Mouse (Mus musculus) 3134 (cell line): ENCODE data around the gene Top3a.
A peak's percentile ranks its signal among the peaks of the same experiment; 100 is the strongest.

ENCODE experiments used
- DNase-seq: peaks from one replicate; pipeline ENCODE4 v3.0.0-alpha.2; 2011; ENCODE audit warnings: low spot score; ENCODE audit not compliant: insufficient read length; ENCODE audit errors: extremely low read depth

Top3a gene

DNA sequence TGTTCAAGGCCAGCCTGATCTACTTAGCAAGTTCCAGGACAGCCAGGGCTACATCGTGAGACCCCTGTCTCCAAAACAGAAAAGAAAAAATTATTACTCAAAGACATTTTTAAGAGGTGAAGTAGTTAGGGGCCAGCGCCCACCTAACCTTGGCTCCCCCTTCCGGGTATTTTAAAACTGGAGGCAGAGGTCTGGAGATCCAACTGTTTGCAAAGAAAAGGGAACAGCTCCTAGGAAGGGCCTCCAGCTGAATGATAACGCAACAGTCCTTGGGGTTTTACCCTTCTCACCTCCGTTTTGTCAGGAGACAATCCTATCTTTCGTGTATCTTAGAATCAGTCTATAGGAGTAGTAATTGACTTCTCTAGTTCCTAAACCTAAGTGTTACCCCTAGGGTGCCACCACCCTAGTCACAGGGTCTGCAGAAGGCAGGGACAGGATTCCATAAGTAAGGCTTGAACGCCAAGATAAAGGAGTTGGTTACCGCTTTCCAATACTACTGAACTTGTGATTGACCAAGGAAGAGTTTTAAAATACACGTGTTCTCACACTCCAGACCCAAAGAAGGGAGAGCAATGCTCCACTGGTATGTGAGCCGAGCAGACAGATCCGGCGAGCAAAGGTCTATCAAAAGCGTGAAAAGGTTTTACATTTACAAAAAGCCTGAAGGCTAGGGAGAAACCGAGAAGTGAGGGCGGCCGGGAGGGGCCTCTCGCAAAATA lies 897 bp downstream of the Top3a start:
- DNase-seq: no peak

DNA sequence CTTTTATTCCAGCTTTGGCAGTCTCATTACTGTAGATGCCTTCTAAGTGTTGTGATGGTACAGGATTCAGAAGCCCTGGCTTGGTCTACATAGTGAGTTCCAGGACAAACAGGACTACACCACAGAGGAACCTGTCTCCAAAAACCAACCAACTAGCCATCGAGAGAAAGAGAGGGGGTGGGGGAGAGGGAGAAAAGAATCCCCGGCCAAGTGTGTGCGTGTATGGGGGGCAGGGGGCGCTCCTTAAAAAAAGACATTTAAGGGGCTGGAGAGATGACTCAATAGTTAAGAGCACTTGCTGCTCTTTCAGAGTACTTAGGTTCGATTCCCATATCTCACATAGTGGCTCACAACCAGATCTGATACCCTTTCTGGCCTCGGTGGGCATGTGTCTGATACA lies 1.6 kb downstream of the Top3a start:
- no peak for DNase-seq

DNA sequence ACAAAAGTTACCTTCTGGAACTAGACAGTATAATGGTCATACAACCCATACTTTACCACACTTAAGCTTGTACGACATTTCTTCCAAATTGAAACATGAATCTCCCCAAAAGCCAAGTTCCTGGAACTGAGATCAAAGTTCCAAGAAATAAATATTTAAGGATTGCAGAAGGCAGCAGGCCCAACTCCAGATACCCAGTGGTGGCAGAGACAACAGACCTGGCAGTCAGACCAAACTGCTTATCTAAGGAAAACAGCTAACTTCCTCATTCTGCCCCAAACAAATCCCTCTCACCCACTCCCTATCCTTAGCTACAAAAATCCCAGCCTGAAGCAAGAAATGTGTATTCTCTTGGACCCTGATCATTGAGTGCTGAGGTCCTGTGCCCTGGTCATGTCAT lies 2.3 kb downstream of the Top3a start:
- no peak for DNase-seq

DNA sequence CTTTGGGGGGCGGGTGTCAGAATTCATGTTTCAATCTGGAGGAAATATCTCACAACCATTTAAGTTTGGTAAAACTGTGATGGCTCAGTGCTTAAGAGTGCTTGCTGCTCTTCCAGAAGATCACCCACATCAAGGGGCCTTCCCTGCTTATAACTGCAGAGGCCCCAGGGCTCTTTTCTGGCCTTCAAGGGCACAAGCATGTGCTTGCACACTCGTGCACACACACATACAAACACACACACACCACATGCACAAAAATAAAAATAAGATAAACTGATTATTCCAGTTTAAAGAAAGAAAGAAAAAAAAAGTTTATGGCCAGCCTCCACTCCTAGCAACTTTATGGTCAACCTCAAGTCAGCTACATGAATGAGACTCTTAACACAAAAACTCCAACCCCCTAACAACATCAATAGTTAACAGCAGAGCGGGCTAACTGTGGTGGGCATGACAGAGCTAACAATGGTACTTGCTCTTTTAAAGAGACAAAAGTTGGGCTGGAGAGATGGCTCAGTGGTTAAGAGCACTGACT lies 2.9 kb downstream of the Top3a start:
- DNase-seq: no peak

DNA sequence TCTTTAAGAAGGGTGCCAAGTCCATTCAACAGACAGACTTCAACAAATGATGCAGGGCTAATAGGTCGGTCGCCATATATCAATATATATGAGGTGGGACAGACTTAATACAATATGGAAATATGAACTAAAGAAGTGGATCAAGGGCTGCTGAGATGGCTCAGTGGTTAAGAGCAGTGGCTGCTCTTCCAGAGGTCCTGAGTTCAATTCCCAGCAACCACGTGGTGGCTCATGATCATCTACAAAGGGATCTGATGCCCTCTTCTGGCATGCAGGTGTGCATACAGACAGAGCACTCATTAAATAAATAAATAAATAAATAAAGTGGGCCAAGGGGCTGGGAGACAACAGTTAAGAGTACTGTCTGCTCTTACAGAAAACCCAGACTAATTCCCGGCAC lies 5.0 kb downstream of the Top3a start:
- DNase-seq: no peak

DNA sequence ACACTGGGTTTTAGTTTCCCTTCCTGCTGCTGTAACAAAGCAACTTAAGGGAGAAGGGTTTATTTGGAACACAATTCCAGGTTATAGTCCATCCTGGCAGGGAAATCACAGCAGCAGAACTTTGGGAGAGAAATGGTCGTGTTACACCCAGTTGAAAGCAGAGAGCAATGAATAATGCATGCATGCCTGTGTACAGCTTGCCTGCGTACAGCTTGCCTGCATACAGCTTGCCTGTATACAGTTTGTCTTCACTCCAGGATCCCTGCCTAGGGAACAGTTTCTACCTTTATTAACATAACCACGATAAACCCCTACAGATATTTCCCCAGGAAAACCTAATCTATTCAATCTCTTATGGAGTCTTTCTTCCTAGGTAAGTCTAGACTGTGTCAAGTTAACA lies 6.4 kb downstream of the Top3a start:
- no peak for DNase-seq

DNA sequence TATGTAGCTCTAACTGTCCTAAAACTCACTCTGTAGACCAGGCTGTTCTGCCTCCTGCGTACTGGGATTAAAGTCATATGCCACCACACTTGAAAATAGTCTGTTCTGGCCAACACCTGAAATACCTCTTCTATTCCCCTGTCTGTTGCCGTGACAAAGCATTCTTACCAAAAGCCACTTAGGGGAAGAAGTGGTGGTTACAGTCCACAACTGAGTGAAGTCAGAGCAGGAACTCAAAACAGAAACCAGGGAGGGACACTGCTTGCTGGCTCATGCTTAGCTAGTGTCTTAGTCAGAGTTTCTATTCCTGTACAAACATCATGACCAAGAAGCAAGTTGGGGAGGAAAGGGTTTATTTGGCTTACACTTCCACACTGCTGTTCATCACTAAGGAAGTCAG lies 7.8 kb downstream of the Top3a start:
- no peak for DNase-seq

DNA sequence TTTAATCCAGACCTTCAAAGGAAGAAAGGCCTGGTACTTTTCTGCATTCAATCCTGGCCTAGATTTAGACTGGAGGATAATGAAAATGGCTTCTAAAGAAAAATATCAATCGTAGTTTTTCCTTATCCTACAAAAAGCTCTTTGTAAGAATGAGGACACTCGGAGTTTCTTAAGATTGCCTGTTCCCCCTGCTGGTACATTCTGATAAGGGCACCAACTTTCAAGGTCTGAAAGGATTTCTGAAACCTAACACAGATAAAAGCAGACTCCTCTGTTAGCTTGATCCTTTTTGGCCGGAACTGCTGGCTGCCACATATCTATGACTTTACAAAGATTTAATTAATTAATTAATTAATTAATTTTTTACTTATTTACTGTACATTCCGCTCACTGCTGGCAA lies 10.2 kb downstream of the Top3a start:
- no peak for DNase-seq

DNA sequence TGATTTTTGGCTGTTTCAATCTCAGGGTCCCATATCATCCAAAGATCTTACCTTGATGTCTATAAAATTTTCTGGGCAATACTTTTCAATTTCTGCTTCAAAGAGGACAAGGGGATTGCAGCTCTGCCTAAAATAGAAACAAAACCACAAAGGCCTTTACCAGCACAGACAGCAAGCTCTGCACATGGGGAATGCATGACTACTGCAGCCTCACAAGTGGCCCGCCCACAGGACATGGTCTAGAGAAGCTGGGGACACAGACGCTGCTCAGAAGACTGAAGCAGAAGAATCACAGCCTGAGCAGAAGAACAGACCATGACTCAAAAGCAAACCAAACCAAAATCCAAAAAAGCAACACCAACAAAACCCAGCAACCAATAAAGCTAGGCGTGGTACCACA lies 15.5 kb downstream of the Top3a start:
- DNase-seq: no peak

DNA sequence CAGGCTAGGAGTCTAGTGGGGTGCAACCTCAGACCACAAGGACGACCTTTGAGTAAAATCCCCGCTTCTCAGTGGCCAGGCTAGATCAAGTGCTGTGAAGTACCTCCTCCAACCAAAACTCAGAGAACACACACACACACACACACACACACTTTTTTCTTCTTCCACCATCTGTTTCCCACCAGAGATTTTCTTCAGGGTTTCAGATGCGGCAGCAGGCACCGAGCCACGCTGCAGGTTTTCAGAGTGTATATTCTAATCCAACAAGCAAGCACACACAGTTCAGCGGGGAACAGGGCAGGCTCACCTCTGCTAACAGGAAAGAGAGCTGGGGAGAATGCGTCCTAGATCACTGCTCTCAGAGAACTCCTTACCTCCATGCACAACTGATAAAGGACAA lies 21.6 kb downstream of the Top3a start:
- no peak for DNase-seq

DNA sequence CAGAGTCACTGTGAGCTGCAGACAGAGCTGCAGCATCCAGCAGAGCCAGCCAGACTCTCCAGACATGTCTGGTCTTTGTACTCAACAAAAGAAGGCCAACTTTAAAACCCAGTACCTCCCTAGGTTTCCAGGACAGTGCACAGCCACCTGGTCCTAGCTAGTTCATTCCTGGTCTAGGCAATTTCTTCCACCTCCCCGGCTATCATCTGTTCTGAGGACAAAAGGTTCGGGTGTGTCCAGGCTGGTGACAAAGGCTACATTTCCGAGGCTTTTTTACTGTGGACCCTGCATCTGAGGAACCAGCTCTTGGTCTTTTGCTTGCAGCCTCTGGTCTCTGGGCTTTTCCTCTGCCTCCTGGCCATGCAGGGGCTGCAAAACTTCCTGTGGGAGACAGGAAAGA lies 36.8 kb downstream of the Top3a start:
- no peak for DNase-seq

DNA sequence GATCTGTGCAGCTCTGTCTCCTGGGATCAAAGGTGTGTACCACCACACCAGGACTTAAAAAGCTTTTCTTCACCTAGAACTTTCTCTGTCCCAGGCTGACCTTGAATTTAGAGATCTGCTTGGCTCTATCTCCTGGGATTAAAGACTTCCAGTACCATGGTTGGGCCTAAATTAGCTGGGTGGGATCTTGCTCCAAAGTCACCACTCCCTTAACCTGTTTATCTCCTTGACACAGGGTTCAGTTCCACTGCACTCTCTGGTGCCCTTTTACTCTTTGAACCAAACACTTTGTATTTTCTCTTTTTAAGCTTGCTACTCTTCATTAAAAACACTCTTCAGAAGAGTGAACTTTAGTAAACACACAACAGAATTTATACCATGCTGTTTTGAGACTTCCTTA lies 39.7 kb downstream of the Top3a start:
- no peak for DNase-seq

DNA sequence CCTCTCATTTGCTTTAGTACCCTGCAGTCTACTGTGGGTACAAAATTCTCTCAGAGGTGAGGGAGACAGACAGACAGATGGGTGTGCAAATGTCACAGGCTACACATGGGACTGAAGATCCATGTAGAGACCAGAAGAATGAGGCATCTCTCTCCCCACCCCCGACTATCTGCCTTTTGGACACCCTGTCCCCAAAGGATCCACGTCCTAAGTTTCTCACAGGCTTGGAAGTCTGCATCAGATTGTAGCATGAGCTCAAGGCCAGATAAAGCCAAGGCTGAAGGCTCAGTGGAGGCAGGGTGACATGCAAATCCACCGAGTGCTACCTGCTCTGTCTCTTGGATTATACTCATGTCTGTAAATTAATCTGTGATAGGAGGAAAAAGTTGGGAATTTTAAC lies 40.7 kb downstream of the Top3a start:
- DNase-seq: no peak

DNA sequence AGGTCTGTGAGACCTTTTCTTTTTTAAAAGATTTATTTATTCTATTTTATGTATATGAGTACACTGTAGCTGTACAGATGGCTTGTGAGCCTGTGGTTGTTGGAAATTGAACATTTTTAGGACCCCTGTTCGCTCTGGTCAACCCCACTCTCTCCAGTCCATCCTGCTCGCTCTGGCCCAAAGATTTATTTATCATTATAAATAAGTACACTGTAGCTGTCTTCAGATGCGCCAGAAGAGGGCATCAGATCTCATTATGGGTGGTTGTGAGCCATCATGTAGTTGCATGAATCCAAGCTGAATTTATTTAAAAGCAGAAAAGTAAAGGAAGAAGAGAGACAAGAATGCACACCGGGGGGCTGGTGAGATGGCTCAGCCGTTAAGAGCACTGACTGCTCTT lies 42.0 kb downstream of the Top3a start:
- DNase-seq: no peak

DNA sequence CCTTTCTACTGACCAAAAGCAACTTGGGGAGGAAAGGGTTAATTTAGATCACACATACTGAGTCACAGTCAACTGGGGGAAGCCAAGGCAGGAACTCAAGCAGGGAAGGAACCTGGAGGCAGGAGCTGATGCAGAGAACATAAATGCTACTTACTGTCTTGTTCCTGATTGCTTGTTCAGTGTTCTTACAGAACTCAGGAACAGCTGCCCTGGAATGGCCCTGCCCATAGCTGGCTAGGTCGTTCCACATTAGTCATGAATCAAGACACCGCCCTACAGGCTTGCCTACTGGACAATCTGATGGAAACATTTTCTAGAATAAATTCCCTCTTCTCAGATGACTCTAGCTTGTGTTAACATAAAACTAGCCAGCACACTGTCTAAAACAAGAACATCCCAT lies 43.0 kb downstream of the Top3a start:
- DNase-seq: no peak

DNA sequence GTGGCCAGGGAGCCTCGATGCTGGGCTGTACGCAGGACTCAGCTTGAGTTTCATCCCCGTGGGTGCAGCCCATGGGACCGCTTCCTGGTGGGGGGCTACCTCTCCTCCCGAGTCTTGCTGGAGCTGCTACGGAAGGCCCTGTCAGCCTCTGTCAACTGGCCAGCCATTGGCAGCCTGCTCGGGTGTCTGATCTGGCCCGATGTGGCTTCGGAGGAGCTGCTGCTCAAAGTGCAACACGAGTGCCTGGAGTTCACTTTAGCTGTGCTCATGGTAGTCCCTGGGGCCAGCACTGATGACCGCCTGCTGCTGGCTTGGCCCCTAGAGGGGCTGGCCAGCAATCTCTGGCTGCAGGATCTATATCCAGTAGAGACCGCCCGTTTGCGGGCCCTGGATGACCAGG lies 45.9 kb downstream of the Top3a start:
- DNase-seq: no peak

DNA sequence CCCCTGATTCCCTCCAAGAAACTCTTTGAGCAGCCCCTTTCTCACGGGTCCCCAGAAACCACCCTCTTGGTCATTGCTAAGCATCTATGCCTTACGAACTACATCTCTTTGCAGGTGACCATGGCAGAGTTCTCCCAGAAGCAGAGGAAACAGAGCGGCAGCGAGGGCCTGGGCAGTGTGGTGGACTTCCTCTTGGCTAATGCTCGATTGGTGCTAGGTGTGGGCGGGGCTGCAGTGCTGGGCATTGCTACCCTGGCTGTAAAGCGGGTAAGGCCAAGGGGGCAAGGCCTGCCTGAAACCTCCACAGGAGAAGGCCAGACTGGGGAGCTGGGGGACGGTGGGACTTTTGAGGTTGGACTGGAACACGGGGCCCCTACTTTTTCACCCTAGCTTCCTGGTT lies 47.0 kb downstream of the Top3a start:
- DNase-seq: no peak

DNA sequence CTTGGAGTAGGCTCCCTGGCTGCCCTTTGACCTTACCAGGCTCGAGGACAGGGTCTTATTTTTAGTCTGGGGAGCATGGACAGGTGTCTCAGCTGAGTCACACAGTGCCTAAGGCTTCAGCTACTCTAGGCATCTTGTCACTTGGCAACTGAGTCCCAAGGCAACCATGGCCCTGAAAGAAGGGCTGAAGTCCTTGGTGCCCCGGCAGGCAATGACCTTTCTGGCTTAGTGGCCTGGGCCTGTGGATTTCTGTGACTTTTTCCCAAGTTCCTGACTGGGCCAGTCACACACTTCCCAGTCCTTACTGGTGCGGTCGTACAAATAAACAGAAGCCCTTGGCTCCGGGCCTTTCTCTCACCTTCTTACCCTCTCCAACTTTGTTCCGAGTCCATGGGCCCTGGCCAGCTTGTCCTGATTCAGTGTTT lies 47.9 kb downstream of the Top3a start:
- DNase-seq: no peak

DNA sequence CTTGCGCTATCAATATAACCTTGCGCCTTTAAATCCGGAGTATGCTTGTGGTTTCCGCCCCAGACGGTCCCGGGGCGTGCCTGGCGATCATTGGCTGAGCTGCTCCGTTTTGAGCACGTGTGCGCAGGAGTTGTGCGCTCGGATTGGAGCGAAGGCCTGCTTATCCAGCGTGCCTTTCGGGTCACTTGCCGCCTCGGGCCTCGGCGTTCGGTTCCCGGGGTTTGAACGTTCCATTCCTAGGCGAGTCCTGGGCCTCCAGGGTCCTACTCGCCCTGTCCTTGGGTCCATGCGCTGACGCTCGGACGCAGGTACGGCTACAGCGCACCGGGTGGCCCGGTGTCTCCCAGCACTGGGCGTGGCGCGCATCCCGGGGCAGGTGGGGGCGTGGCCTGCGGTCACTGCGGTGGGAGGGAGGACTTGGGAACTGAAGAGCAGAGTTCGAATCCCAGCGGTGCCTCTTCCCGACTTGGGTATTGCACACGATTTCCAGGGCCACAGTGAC lies 48.9 kb downstream of the Top3a start, which contains the start of gene Mief2:
TSS of gene Mief2 (plus strand) at position 139 of the 502 bp plus-strand sequence.
- peak; percentile 96 for DNase-seq

DNA sequence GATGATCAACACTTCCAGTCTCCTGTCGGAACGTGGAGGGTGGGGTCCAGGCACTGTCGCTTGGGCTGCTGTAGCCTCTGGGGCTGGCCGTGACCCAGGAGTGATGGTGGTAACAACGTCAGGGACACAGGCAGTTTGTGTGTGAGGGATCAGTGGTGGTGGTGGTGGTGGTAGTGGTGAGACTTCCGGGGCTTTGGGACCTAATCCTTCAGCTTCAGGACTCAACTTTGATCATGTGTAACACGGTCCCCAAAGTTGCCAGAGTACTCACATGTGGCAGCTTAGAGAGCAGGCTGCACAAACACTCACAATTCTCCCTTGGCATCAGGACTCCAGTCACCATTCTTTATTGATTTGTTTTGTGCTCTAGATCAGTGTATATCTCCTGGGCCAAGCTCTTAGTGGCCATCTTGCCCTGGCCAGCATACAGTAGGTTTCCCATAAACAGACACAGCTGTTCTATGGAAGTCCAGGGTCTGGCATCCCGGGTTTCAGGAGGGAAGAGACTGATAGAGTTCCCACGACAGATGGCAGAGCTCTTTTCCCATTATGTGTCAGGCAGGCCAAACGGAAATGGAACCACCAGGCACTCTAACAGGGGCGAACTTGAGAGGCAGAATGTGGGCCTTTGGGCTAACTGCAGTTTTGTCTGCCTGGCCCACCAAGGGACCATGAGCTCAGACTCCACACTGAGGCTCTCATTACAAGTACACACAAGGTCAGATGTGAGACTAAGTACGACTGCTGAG lies 49.6 kb downstream of the Top3a start:
- DNase-seq: no peak

DNA sequence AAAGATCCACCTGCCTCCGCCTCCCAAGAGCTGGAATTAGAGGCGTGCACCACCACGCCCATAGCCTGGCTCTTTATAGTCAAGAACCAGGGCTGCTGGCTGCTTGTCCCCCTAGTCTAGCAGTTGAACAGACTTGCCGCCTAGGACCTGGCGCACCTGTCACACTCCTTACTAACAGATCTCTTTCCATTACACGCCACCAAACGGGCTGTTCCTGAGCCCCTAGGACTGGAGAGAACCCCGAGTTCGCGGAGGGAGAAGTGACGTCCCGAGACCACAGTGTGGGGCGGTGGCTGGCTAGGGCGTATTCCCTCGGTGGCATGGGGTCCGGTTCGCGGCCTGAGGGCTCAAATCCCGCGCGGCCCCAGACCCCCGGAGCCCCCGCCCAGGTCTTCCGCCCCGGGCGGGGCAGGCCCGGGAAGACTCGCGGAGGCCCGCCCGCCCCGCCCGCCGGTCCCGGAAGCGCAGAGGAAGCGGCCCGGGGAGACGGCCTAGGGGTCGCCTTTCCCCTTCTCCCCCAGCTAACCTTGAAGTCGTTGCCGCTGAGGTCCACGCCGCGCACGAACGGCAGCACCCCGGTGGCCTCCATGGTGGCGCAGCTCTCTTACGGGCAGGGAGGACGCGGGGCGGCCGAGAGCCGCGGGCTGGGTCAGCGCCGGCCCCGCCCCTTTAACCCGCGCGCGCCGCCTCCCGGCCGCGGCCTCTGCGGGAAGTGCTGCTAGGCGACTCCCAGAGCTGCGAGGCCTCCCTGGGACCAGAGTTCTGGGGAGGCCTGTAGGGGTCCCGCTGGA lies 50.4 kb downstream of the Top3a start, which contains the start of gene Flii:
TSS of gene Flii (minus strand) at position 663 of the 791 bp plus-strand sequence.
- DNase-seq: peak; percentile 88
